Mouse (Mus musculus) kidney, adult 8-10 months (tissue): ENCODE measurements around the gene Lep.
A peak's percentile ranks its signal among the peaks of the same experiment; 100 is the strongest.

Experiments
- DNase-seq, 2 experiments: peaks; one replicate each; pipeline ENCODE4 v3.0.0; 2022

Gene Lep

GRCm38 (mm10) chr6:29049926-29050325, 10.1 kb upstream of the Lep start:
- DNase-seq = peak; percentile 26 to 53

GRCm38 (mm10) chr6:29052188-29052587, 7.8 kb upstream of the Lep start:
- DNase-seq = no peak

GRCm38 (mm10) chr6:29053181-29053580, 6.8 kb upstream of the Lep start:
- DNase-seq = peak in 1 of 2 experiments; percentile 43

GRCm38 (mm10) chr6:29056377-29056776, 3.6 kb upstream of the Lep start:
- DNase-seq = no peak

- DNase-seq = peak; percentile 16 to 22
Observed at GRCm38 (mm10) chr6:29066389-29066790, 6.4 kb downstream of the Lep start.

GRCm38 (mm10) chr6:29072258-29072657, 12.2 kb downstream of the Lep start:
- DNase-seq = no peak

- DNase-seq = no peak
Observed at GRCm38 (mm10) chr6:29073462-29074132, 13.6 kb downstream of the Lep start.

- DNase-seq = no peak
Observed at GRCm38 (mm10) chr6:29074133-29074469, 14.1 kb downstream of the Lep start.

- no peak for DNase-seq
Observed at GRCm38 (mm10) chr6:29079291-29079690, 19.3 kb downstream of the Lep start.

- no peak for DNase-seq
Observed at GRCm38 (mm10) chr6:29081826-29082363, 21.9 kb downstream of the Lep start.

GRCm38 (mm10) chr6:29082776-29083354, 22.8 kb downstream of the Lep start:
- no peak for DNase-seq

- DNase-seq = no peak
Observed at GRCm38 (mm10) chr6:29084401-29084800, 24.4 kb downstream of the Lep start.

- peak in 1 of 2 experiments; percentile 8 for DNase-seq
Observed at GRCm38 (mm10) chr6:29087921-29088709, 28.1 kb downstream of the Lep start.

GRCm38 (mm10) chr6:29092234-29092633, 32.2 kb downstream of the Lep start:
- DNase-seq = no peak

- DNase-seq = no peak
Observed at GRCm38 (mm10) chr6:29092904-29093303, 32.9 kb downstream of the Lep start.

GRCm38 (mm10) chr6:29099536-29100170, 39.6 kb downstream of the Lep start:
- no peak for DNase-seq

- no peak for DNase-seq
Observed at GRCm38 (mm10) chr6:29100423-29100822, 40.4 kb downstream of the Lep start.

GRCm38 (mm10) chr6:29101248-29101864, 41.3 kb downstream of the Lep start:
- DNase-seq = no peak

GRCm38 (mm10) chr6:29108376-29108775, 48.4 kb downstream of the Lep start:
- DNase-seq = no peak

- no peak for DNase-seq
Observed at GRCm38 (mm10) chr6:29111501-29111900, 51.5 kb downstream of the Lep start.

GRCm38 (mm10) chr6:29115756-29116155, 55.7 kb downstream of the Lep start:
- DNase-seq = no peak

- peak; percentile 82 to 86 for DNase-seq
Observed at GRCm38 (mm10) chr6:29117417-29118104, 57.5 kb downstream of the Lep start.
